Mouse (Mus musculus): ENCODE measurements at regions not wholly inside any gene's neighbourhood (a gene's known extent, or its start where the extent isn't known, plus 50 kb on each side); places are given as distances from the start of the nearest gene placed in this dataset.

- no peaks in the 10 kb centered on the region for H3K36me3 ChIP-seq (ENCODE audit: control insufficient read depth, insufficient read depth, low read length)
- no peaks in the 10 kb centered on the region for H3K27me3 ChIP-seq (ENCODE audit: control insufficient read depth, insufficient read depth, low read length)
- no peak overlapping the region for H3K4me3 ChIP-seq
- H3K79me2 ChIP-seq (replicated peaks; ENCODE audit: control insufficient read depth, insufficient read depth, low read length), result no peaks in the 10 kb centered on the region
- 76% methylated on average over 13 of the region's 13 CpGs for WGBS
- H3K9ac ChIP-seq (ENCODE audit: low read depth, low read length), result no peak overlapping the region
- TF ChIP-seq POLR2A (IDR thresholded peaks at IDR 0.05; ENCODE audit: insufficient read depth, low read depth, low read length) (no peak), EP300 (IDR thresholded peaks at IDR 0.05; ENCODE audit: insufficient read depth, low read depth, low read length) (no peak), CTCF (IDR thresholded peaks at IDR 0.05) (no peak)
- no peaks in the 10 kb centered on the region for H3K4me1 ChIP-seq (ENCODE audit: control insufficient read depth, insufficient read depth, low read length)
- intact Hi-C loops (cut with DNase I), result no loop called here
- no peak overlapping the region for H3K27ac ChIP-seq
- DNase-seq, result no peak
These were observed 236.6 kb downstream of the Atp23 start for GRCm38 (mm10) chr10:126664408-126665083.

GRCm38 (mm10) chr10:126663461-126664013 lies 237.6 kb downstream of the Atp23 start:
- Histone ChIP-seq H3K27me3 (ENCODE audit: control insufficient read depth, insufficient read depth, low read length) (no peaks in the 10 kb centered on the region), H3K36me3 (ENCODE audit: control insufficient read depth, insufficient read depth, low read length) (no peaks in the 10 kb centered on the region), H3K79me2 (replicated peaks; ENCODE audit: control insufficient read depth, insufficient read depth, low read length) (no peaks in the 10 kb centered on the region), H3K4me3 (no peak overlapping the region), H3K9ac (ENCODE audit: low read depth, low read length) (no peak overlapping the region), H3K4me1 (ENCODE audit: control insufficient read depth, insufficient read depth, low read length) (no peaks in the 10 kb centered on the region), H3K27ac (no peak overlapping the region)
- TF ChIP-seq POLR2A (IDR thresholded peaks at IDR 0.05; ENCODE audit: insufficient read depth, low read depth, low read length) (no peak), CTCF (IDR thresholded peaks at IDR 0.05) (peak; percentile 26)
- DNase-seq, result no peak
- intact Hi-C loops (cut with DNase I), result no loop called here
- 72% methylated on average over 15 of the region's 15 CpGs for WGBS

DNA sequence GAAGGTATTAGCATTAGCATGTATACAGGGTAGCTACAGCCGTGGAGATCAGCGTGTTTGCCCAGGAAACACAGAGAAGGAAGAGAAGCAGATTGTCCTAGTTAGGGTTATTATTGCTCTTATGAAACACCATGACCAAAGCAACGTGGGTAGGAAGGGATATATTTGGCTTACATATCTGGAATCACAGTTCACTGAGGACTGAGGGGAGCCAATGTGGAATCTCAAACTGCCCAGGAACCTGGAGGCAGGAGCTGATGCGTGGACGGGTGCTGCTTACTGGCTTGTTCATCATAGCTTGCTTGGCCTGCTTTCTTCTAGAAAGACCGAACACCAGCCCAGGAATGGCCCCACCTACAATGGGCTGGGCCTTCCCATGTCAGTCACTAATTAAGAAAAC lies 238.4 kb downstream of the Atp23 start:
- Histone ChIP-seq H3K4me3 (no peak overlapping the region), H3K4me1 (ENCODE audit: control insufficient read depth, insufficient read depth, low read length) (no peaks in the 10 kb centered on the region), H3K9ac (ENCODE audit: low read depth, low read length) (no peak overlapping the region), H3K27me3 (ENCODE audit: control insufficient read depth, insufficient read depth, low read length) (no peaks in the 10 kb centered on the region), H3K36me3 (ENCODE audit: control insufficient read depth, insufficient read depth, low read length) (no peaks in the 10 kb centered on the region), H3K27ac (no peak overlapping the region), H3K79me2 (replicated peaks; ENCODE audit: control insufficient read depth, insufficient read depth, low read length) (no peaks in the 10 kb centered on the region)
- no peak for DNase-seq
- WGBS, result 79% methylated on average over 6 of the region's 6 CpGs
- intact Hi-C loops (cut with DNase I), result no loop called here
- TF ChIP-seq EP300 (IDR thresholded peaks at IDR 0.05; ENCODE audit: insufficient read depth, low read depth, low read length) (no peak), POLR2A (IDR thresholded peaks at IDR 0.05; ENCODE audit: insufficient read depth, low read depth, low read length) (no peak)

- Histone ChIP-seq H3K27me3 (ENCODE audit: control insufficient read depth, insufficient read depth, low read length) (no peaks in the 10 kb centered on the region), H3K79me2 (replicated peaks; ENCODE audit: control insufficient read depth, insufficient read depth, low read length) (no peaks in the 10 kb centered on the region), H3K9ac (ENCODE audit: low read depth, low read length) (no peak overlapping the region), H3K27ac (no peak overlapping the region), H3K4me3 (no peak overlapping the region), H3K36me3 (ENCODE audit: control insufficient read depth, insufficient read depth, low read length) (no peaks in the 10 kb centered on the region), H3K4me1 (ENCODE audit: control insufficient read depth, insufficient read depth, low read length) (no peaks in the 10 kb centered on the region)
- intact Hi-C loops (cut with DNase I), result no loop called here
- TF ChIP-seq CTCF (IDR thresholded peaks at IDR 0.05), result no peak
- TF ChIP-seq EP300 (IDR thresholded peaks at IDR 0.05; ENCODE audit: insufficient read depth, low read depth, low read length), result no peak
- TF ChIP-seq POLR2A (IDR thresholded peaks at IDR 0.05; ENCODE audit: insufficient read depth, low read depth, low read length), result no peak
- 54% methylated on average over 5 of the region's 5 CpGs for WGBS
- no peak for DNase-seq
These were observed 240.0 kb downstream of the Atp23 start for GRCm38 (mm10) chr10:126661095-126661615.

DNA sequence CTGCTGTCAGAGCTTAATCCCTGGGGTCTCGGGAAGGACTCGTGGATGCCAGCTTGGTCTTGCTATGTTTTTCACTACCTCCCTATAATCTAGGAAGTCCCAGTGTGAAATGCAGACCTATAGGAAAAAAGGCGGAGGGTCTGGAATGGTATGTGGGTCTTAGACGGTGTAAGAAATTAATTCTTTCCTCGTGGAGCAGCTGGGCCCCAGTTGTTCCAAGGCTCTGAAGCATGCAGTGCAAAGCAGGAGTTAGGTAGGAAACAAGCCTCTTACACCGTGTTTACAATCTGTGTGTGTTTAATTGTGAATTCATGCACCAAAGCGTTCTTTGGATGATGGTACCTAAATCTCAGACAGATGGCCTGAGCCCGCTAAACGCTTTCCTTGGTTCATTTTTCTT lies 241.1 kb downstream of the Atp23 start:
- H3K79me2 ChIP-seq (replicated peaks; ENCODE audit: control insufficient read depth, insufficient read depth, low read length), result no peaks in the 10 kb centered on the region
- no peak for DNase-seq
- no peak overlapping the region for H3K9ac ChIP-seq (ENCODE audit: low read depth, low read length)
- WGBS, result 87% methylated on average over 9 of the region's 9 CpGs
- intact Hi-C loops (cut with DNase I), result no loop called here
- H3K4me3 ChIP-seq, result no peak overlapping the region
- H3K36me3 ChIP-seq (ENCODE audit: control insufficient read depth, insufficient read depth, low read length), result no peaks in the 10 kb centered on the region
- H3K27ac ChIP-seq, result no peak overlapping the region
- no peaks in the 10 kb centered on the region for H3K27me3 ChIP-seq (ENCODE audit: control insufficient read depth, insufficient read depth, low read length)
- H3K4me1 ChIP-seq (ENCODE audit: control insufficient read depth, insufficient read depth, low read length), result no peaks in the 10 kb centered on the region
- TF ChIP-seq POLR2A (IDR thresholded peaks at IDR 0.05; ENCODE audit: insufficient read depth, low read depth, low read length), result no peak
- TF ChIP-seq CTCF (IDR thresholded peaks at IDR 0.05), result no peak
- no peak for TF ChIP-seq EP300 (IDR thresholded peaks at IDR 0.05; ENCODE audit: insufficient read depth, low read depth, low read length)

- Histone ChIP-seq H3K9ac (ENCODE audit: low read depth, low read length) (no peak overlapping the region), H3K36me3 (ENCODE audit: control insufficient read depth, insufficient read depth, low read length) (no peaks in the 10 kb centered on the region), H3K79me2 (replicated peaks; ENCODE audit: control insufficient read depth, insufficient read depth, low read length) (no peaks in the 10 kb centered on the region), H3K27ac (no peak overlapping the region), H3K4me1 (ENCODE audit: control insufficient read depth, insufficient read depth, low read length) (no peaks in the 10 kb centered on the region), H3K27me3 (ENCODE audit: control insufficient read depth, insufficient read depth, low read length) (no peaks in the 10 kb centered on the region), H3K4me3 (no peak overlapping the region)
- 76% methylated on average over 3 of the region's 3 CpGs for WGBS
- TF ChIP-seq EP300 (IDR thresholded peaks at IDR 0.05; ENCODE audit: insufficient read depth, low read depth, low read length), result no peak
- TF ChIP-seq POLR2A (IDR thresholded peaks at IDR 0.05; ENCODE audit: insufficient read depth, low read depth, low read length), result no peak
- no peak for TF ChIP-seq CTCF (IDR thresholded peaks at IDR 0.05)
- no peak for DNase-seq
- intact Hi-C loops (cut with DNase I), result no loop called here
These were observed 248.5 kb downstream of the Atp23 start for GRCm38 (mm10) chr10:126652693-126653092.

Data from heart, adult 2 months (tissue).